Mouse (Mus musculus): ENCODE data around the gene Epb41l5. TPM values are rescaled to one million over a fixed set of nuclear protein-coding genes. Genes with fewer than 3 reads are reported as not detected.

Gene Epb41l5
- polyA plus RNA-seq, 1 experiment from 2014 or later, result 21.3 TPM

DNA sequence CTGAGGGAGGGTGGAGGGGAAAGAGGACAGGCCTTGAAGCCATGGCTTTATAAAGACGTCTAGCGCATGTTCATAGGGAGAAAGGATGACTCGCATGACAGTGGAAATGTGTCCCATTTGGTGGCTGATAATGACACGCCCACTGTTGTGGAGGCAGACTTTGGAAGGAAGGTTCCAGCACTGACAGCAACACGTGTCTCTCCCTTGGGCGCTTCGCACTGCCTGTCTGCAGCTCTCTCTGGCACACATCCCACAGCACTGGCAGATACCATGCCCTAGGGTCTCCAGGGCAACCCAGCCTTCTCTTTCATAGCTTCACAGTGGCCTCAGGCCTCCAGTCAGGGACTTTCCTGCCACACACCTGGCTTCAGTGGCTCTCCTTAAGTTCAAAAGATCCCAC is 130.7 kb downstream of the Epb41l5 start:
- WGBS, result 76% methylated on average over 7 of the region's 7 CpGs
- ATAC-seq (ENCODE audit: low FRiP score) (no peak), DNase-seq (ENCODE audit: low spot score) (no peak)
- H3K9ac ChIP-seq, result no peak overlapping the region
- no peaks in the 10 kb centered on the region; the same call in 1 of the 2 replicates for H3K4me1 ChIP-seq (replicated peaks; ENCODE audit: control insufficient read depth, insufficient read depth, low read length)
- no peaks in the 10 kb centered on the region for H3K27me3 ChIP-seq (ENCODE audit: control insufficient read depth, insufficient read depth, low read length)
- no peaks in the 10 kb centered on the region for H3K9me3 ChIP-seq (ENCODE audit: control insufficient read depth, low read length)
- H3K36me3 ChIP-seq (replicated peaks; ENCODE audit: control insufficient read depth, insufficient read depth), result no peaks in the 10 kb centered on the region
- no peak overlapping the region for H3K27ac ChIP-seq
- H3K4me2 ChIP-seq (replicated peaks), result no peak overlapping the region
- no peak overlapping the region for H3K4me3 ChIP-seq (replicated peaks; ENCODE audit: low read length)

DNA sequence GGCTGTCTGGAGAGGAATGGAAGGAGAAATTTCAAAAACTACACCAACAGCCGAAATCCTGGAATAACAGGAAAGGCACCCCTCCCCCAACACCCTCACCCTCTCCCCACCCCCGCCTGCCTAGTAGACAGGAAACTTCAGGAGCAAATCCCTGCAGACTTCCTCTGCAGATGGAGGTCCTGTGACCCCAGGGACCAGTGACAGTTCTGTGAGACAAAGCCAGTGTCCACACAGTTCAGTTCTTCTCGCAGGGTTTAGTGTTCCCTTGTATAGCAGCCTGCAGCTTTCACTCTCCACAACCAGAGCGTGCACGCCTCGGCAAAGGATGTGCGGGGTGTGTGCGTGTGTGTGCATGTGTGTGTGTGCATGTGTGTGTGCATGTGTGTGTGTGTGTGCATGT is 137.9 kb downstream of the Epb41l5 start:
- H3K9me3 ChIP-seq (ENCODE audit: control insufficient read depth, low read length), result no peaks in the 10 kb centered on the region
- DNase-seq (ENCODE audit: low spot score) (no peak), ATAC-seq (ENCODE audit: low FRiP score) (no peak)
- no peaks in the 10 kb centered on the region for H3K4me1 ChIP-seq (replicated peaks; ENCODE audit: control insufficient read depth, insufficient read depth, low read length)
- H3K27me3 ChIP-seq (ENCODE audit: control insufficient read depth, insufficient read depth, low read length), result no peaks in the 10 kb centered on the region
- 78% methylated on average over 8 of the region's 8 CpGs for WGBS
- H3K4me2 ChIP-seq (replicated peaks), result no peak overlapping the region
- H3K36me3 ChIP-seq (replicated peaks; ENCODE audit: control insufficient read depth, insufficient read depth), result no peaks in the 10 kb centered on the region
- no peak overlapping the region for H3K9ac ChIP-seq
- H3K4me3 ChIP-seq (replicated peaks; ENCODE audit: low read length), result no peak overlapping the region
- no peak overlapping the region for H3K27ac ChIP-seq

DNA sequence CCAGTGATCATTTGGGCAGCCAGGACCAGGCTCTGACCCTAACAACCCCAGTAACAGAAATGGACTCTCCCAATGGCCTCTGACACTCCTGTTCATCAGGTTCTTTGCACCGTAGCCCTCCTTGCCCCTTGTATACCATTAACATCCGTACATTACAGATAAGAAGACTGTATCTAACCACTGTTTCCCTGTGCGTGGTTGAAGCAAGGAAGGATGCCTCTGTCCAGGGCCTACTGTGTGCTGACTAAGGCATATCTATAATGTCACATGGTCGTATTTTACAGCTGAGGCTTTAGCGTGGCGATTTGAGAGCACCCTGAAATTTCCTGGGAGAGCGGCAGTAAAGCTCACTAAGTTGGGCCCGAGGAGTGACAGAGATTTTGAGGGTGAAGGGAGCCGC is 138.4 kb downstream of the Epb41l5 start:
- H3K9ac ChIP-seq, result no peak overlapping the region
- H3K4me3 ChIP-seq (replicated peaks; ENCODE audit: low read length), result no peak overlapping the region
- no peak for DNase-seq (ENCODE audit: low spot score)
- H3K36me3 ChIP-seq (replicated peaks; ENCODE audit: control insufficient read depth, insufficient read depth), result no peaks in the 10 kb centered on the region
- H3K27ac ChIP-seq, result no peak overlapping the region
- H3K9me3 ChIP-seq (ENCODE audit: control insufficient read depth, low read length), result no peaks in the 10 kb centered on the region
- ATAC-seq (ENCODE audit: low FRiP score), result no peak
- H3K27me3 ChIP-seq (ENCODE audit: control insufficient read depth, insufficient read depth, low read length), result no peaks in the 10 kb centered on the region
- 74% methylated on average over 9 of the region's 9 CpGs for WGBS
- no peak overlapping the region for H3K4me2 ChIP-seq (replicated peaks)
- no peaks in the 10 kb centered on the region for H3K4me1 ChIP-seq (replicated peaks; ENCODE audit: control insufficient read depth, insufficient read depth, low read length)

DNA sequence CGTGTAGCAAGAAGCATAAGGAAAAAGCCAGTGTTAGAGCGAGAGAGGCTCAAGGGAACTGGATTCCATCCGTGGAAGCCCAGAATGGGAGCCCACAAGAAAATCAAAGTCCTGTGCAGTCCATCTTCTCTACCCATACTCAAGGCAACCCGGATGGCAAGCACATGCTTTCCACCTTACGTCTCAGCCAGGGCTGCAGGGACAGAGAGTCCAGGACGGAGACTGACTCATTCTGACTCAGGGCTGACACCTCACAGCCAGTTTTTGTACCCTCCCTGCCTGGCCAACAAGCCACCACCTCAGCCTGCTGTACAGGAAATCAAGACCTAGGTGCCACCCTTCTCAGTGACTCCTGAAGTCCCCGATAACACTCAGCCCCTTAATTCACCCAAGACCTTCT is 139.3 kb downstream of the Epb41l5 start:
- no peaks in the 10 kb centered on the region for H3K27me3 ChIP-seq (ENCODE audit: control insufficient read depth, insufficient read depth, low read length)
- ATAC-seq (ENCODE audit: low FRiP score) (no peak), DNase-seq (ENCODE audit: low spot score) (no peak)
- peaks cover 5% of the 10 kb centered on the region; the same call in 1 of the 2 replicates for H3K4me1 ChIP-seq (replicated peaks; ENCODE audit: control insufficient read depth, insufficient read depth, low read length)
- no peak overlapping the region for H3K4me2 ChIP-seq (replicated peaks)
- H3K4me3 ChIP-seq (replicated peaks; ENCODE audit: low read length), result no peak overlapping the region
- no peaks in the 10 kb centered on the region for H3K36me3 ChIP-seq (replicated peaks; ENCODE audit: control insufficient read depth, insufficient read depth)
- H3K9ac ChIP-seq, result no peak overlapping the region
- H3K27ac ChIP-seq, result no peak overlapping the region
- WGBS, result 92% methylated on average over 7 of the region's 7 CpGs
- no peaks in the 10 kb centered on the region for H3K9me3 ChIP-seq (ENCODE audit: control insufficient read depth, low read length)

DNA sequence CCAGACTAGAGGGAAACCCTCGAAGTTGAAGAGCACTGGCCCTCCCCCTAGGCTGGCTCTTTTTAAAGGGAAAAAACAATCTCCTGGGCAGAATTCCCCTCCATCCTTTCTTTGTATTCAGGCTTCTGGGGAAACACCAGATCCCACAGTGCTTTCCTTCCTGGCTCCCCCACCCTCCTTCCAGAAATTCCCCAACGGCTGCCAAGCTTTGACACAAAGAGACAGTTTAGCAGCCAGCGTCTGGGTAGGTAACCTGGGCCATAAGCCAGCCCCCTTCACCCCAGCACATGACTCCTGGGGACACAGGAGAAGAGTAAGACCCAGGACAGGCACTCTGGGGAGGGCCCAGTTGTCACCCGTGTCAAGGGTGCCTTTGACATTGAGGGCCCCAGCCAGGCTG is 140.3 kb downstream of the Epb41l5 start:
- H3K4me3 ChIP-seq (replicated peaks; ENCODE audit: low read length), result no peak overlapping the region
- no peak overlapping the region for H3K4me2 ChIP-seq (replicated peaks)
- 40% methylated on average over 4 of the region's 4 CpGs for WGBS
- H3K36me3 ChIP-seq (replicated peaks; ENCODE audit: control insufficient read depth, insufficient read depth), result no peaks in the 10 kb centered on the region
- H3K27me3 ChIP-seq (ENCODE audit: control insufficient read depth, insufficient read depth, low read length), result no peaks in the 10 kb centered on the region
- no peaks in the 10 kb centered on the region for H3K9me3 ChIP-seq (ENCODE audit: control insufficient read depth, low read length)
- H3K4me1 ChIP-seq (replicated peaks; ENCODE audit: control insufficient read depth, insufficient read depth, low read length), result peaks cover 10% of the 10 kb centered on the region
- no peak overlapping the region for H3K9ac ChIP-seq
- DNase-seq (ENCODE audit: low spot score), result no peak
- ATAC-seq (ENCODE audit: low FRiP score), result no peak
- H3K27ac ChIP-seq, result peak overlapping the region; percentile 43; the same call in 1 of the 2 replicates

DNA sequence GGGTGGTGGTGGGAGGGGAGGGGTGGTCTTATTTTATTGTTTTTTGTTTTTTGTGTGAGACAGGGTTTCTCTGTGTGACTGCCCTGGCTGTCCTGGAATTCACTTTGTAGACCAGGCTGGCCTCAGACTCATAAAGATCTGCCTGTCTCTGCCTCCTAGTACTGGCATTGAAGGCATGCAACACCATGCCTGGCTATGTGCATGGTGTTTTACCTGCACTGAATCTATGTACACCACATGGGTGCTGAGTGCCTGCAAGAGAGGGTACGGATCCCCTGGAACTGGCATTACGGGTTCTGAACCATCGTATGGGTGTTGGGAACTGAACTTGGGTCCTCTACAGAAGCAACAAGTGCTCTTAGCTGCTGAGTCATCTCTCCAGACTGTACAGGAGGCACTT is 142.8 kb downstream of the Epb41l5 start:
- WGBS, result 97% methylated on average over 3 of the region's 3 CpGs
- DNase-seq (ENCODE audit: low spot score) (no peak), ATAC-seq (ENCODE audit: low FRiP score) (no peak)
- H3K36me3 ChIP-seq (replicated peaks; ENCODE audit: control insufficient read depth, insufficient read depth), result no peaks in the 10 kb centered on the region
- H3K9ac ChIP-seq, result no peak overlapping the region
- H3K27me3 ChIP-seq (ENCODE audit: control insufficient read depth, insufficient read depth, low read length), result no peaks in the 10 kb centered on the region
- H3K4me2 ChIP-seq (replicated peaks), result no peak overlapping the region
- no peak overlapping the region for H3K4me3 ChIP-seq (replicated peaks; ENCODE audit: low read length)
- peaks cover 20% of the 10 kb centered on the region for H3K4me1 ChIP-seq (replicated peaks; ENCODE audit: control insufficient read depth, insufficient read depth, low read length)
- H3K27ac ChIP-seq, result no peak overlapping the region
- H3K9me3 ChIP-seq (ENCODE audit: control insufficient read depth, low read length), result no peaks in the 10 kb centered on the region

DNA sequence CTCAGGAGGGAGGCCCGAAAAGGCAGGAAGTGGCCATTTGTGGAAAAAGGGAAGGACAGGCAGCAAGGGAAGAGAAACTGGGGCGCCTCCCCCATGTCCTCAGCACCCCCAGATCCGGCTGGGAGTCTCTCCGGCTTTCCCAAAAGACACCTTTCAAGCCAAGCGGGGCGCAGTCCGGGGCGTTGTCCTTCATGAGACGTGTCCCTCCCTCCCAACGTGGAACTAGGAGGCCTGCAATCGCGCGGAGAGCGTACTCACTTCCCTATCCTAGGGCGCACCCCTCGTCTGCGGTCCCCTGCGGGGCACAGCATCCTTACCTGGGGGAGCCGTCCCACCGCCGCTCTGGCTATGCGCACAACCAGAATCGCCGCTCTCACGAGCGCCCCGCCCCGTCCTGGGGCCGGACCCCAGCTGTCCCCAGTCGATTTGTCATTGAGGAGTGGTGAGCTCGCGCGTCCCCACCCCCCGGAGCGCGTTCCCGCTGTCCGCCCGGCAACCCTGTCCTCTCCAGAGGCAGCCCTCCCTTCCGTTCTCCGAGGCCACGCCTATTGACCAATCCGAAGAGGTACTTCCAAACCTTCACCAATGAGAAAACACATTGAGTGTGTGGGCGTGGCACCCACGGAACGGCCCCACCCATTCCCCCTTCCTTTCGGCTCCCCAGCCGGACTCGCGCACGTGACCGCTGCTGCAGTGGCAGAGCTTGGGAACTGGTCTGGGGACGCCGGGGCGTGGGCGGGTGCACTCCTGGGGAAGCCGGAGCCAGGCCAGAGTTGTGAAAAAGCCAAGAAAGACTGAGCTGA is 144.3 kb downstream of the Epb41l5 start, which contains the start of gene Ralb:
TSS of gene Ralb (minus strand) at position 535 of the 803 bp plus-strand sequence.
- peak within 1 kb of the TSS; percentile 78 for H3K9ac ChIP-seq
- ATAC-seq (ENCODE audit: low FRiP score) (peak; percentile 97), DNase-seq (ENCODE audit: low spot score) (peak; percentile 89)
- peak within 1 kb of the TSS; percentile 73 for H3K4me3 ChIP-seq (replicated peaks; ENCODE audit: low read length)
- no peaks in the 10 kb centered on the region for H3K27me3 ChIP-seq (ENCODE audit: control insufficient read depth, insufficient read depth, low read length)
- under 1% methylated on average over 57 of the region's 57 CpGs for WGBS
- no peaks in the 10 kb centered on the region for H3K36me3 ChIP-seq (replicated peaks; ENCODE audit: control insufficient read depth, insufficient read depth)
- H3K4me2 ChIP-seq (replicated peaks), result peak within 1 kb of the TSS; percentile 70
- H3K27ac ChIP-seq, result 0 out of 2 replicates have a peak within 1 kb of the TSS, but pooled peaks have one; percentile 38
- 0 out of 2 replicates have a peak, but pooled peaks cover 3% of the 10 kb centered on the region for H3K9me3 ChIP-seq (ENCODE audit: control insufficient read depth, low read length)
- H3K4me1 ChIP-seq (replicated peaks; ENCODE audit: control insufficient read depth, insufficient read depth, low read length), result peaks cover 20% of the 10 kb centered on the region

DNA sequence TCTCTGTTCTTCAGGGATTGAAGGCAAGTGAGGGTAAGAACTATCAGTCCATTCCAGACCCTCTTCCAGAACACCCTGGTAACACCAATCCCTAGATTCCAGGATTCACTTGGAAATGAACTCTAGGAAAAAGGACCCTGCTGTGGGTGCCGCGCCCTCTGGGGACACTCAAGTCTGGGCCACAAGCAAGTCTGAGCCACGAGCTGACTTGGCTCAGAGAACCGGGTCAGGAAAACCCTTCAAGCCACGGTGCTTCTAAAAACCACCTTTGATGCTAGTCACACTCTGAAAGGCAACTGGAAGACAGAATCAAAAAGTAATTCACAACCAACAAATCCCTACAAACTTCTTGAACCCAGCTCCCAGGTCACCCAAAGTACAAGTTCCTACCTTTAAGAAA is 145.0 kb downstream of the Epb41l5 start:
- H3K9me3 ChIP-seq (ENCODE audit: control insufficient read depth, low read length), result 0 out of 2 replicates have a peak, but pooled peaks cover 3% of the 10 kb centered on the region
- peak overlapping the region; percentile 70 for H3K4me2 ChIP-seq (replicated peaks)
- peak overlapping the region; percentile 73 for H3K4me3 ChIP-seq (replicated peaks; ENCODE audit: low read length)
- H3K4me1 ChIP-seq (replicated peaks; ENCODE audit: control insufficient read depth, insufficient read depth, low read length), result peaks cover 20% of the 10 kb centered on the region
- no peaks in the 10 kb centered on the region for H3K36me3 ChIP-seq (replicated peaks; ENCODE audit: control insufficient read depth, insufficient read depth)
- H3K27ac ChIP-seq, result no peak overlapping the region
- ATAC-seq (ENCODE audit: low FRiP score), result no peak
- DNase-seq (ENCODE audit: low spot score), result no peak
- H3K27me3 ChIP-seq (ENCODE audit: control insufficient read depth, insufficient read depth, low read length), result no peaks in the 10 kb centered on the region
- 21% methylated on average over 5 of the region's 5 CpGs for WGBS
- peak overlapping the region; percentile 78 for H3K9ac ChIP-seq

DNA sequence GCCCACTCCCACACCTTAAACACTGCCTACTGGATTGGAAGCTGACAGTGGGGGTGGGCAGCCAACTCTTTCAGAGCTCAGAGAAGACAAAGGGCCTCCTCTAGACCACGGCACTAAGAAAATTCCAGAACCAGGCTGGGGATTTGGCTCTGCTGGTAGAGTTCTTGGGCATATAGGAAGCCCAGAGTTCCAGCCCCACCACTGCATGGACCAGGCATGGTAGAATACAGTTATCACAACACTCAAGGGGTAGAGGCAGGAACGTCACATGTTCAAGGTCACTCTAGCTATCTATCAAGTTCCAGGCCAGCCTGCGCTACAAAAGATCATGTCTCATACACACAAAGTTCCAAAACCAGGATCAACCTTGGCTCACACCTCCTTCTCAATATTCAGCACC is 145.6 kb downstream of the Epb41l5 start:
- Histone ChIP-seq H3K9ac (peak overlapping the region; percentile 78; the same call in 1 of the 2 replicates), H3K4me2 (replicated peaks) (peak overlapping the region; percentile 70), H3K36me3 (replicated peaks; ENCODE audit: control insufficient read depth, insufficient read depth) (no peaks in the 10 kb centered on the region), H3K27me3 (ENCODE audit: control insufficient read depth, insufficient read depth, low read length) (no peaks in the 10 kb centered on the region), H3K9me3 (ENCODE audit: control insufficient read depth, low read length) (0 out of 2 replicates have a peak, but pooled peaks cover 3% of the 10 kb centered on the region), H3K27ac (no peak overlapping the region), H3K4me3 (replicated peaks; ENCODE audit: low read length) (peak overlapping the region; percentile 73), H3K4me1 (replicated peaks; ENCODE audit: control insufficient read depth, insufficient read depth, low read length) (peaks cover 20% of the 10 kb centered on the region)
- ATAC-seq (ENCODE audit: low FRiP score), result no peak
- 81% methylated on average over 3 of the region's 3 CpGs for WGBS
- DNase-seq (ENCODE audit: low spot score), result no peak
